Mouse (Mus musculus): Measurements from ENCODE around the gene Rpp30.

Rpp30 gene

GRCm38 (mm10) chr19:36083262-36084225 lies at the start of gene Rpp30:
Gene Rpp30, plus strand, starts transcription at chr19:36083716.
- in situ Hi-C loops (cut with MboI; ENCODE audit: unreplicated experiment in 2 of 2): loop anchor here (5.0 kb wide), 2 partner anchors 956 to 1091 kb away; no protein-coding TSS in a partner anchor

- in situ Hi-C loops (cut with MboI; ENCODE audit: unreplicated experiment in 2 of 2): no loop called here
Measured at GRCm38 (mm10) chr19:36046046-36046445, 37.5 kb upstream of the Rpp30 start.

- in situ Hi-C loops (cut with MboI; ENCODE audit: unreplicated experiment in 2 of 2): no loop called here
Measured at GRCm38 (mm10) chr19:36056502-36057221, 26.9 kb upstream of the Rpp30 start.

- in situ Hi-C loops (cut with MboI; ENCODE audit: unreplicated experiment in 2 of 2): no loop called here
Measured at GRCm38 (mm10) chr19:36057231-36057811, 26.2 kb upstream of the Rpp30 start, which contains the start of gene Htr7. Gene Htr7, minus strand, starts transcription at chr19:36057507.

- in situ Hi-C loops (cut with MboI; ENCODE audit: unreplicated experiment in 2 of 2): no loop called here
Measured at GRCm38 (mm10) chr19:36062801-36063529, 20.6 kb upstream of the Rpp30 start.

- in situ Hi-C loops (cut with MboI; ENCODE audit: unreplicated experiment in 2 of 2): loop anchor here (5.0 kb wide), 2 partner anchors 955 to 1090 kb away; no protein-coding TSS in a partner anchor
Measured at GRCm38 (mm10) chr19:36082606-36083261, 782 bp upstream of the Rpp30 start.

- in situ Hi-C loops (cut with MboI; ENCODE audit: unreplicated experiment in 2 of 2): loop anchor here (5.0 kb wide), 2 partner anchors 92 to 347 kb away; no protein-coding TSS in a partner anchor
Measured at GRCm38 (mm10) chr19:36090781-36091180, 7.3 kb downstream of the Rpp30 start.

- in situ Hi-C loops (cut with MboI; ENCODE audit: unreplicated experiment in 2 of 2): no loop called here
Measured at GRCm38 (mm10) chr19:36097194-36097593, 13.7 kb downstream of the Rpp30 start.

- in situ Hi-C loops (cut with MboI; ENCODE audit: unreplicated experiment in 2 of 2): no loop called here
Measured at GRCm38 (mm10) chr19:36098265-36098664, 14.7 kb downstream of the Rpp30 start.

GRCm38 (mm10) chr19:36098916-36099315 lies 15.4 kb downstream of the Rpp30 start:
- in situ Hi-C loops (cut with MboI; ENCODE audit: unreplicated experiment in 2 of 2): no loop called here

GRCm38 (mm10) chr19:36103909-36104308 lies 20.4 kb downstream of the Rpp30 start:
- in situ Hi-C loops (cut with MboI; ENCODE audit: unreplicated experiment in 2 of 2): loop anchor here in 1 of 2 experiments (5.0 kb wide), 2 partner anchors 338 to 818 kb away; no protein-coding TSS in a partner anchor

- in situ Hi-C loops (cut with MboI; ENCODE audit: unreplicated experiment in 2 of 2): no loop called here
Measured at GRCm38 (mm10) chr19:36109318-36109944, 25.9 kb downstream of the Rpp30 start.

- in situ Hi-C loops (cut with MboI; ENCODE audit: unreplicated experiment in 2 of 2): loop anchor here in 1 of 2 experiments (5.0 kb wide), 1 partner anchor 57 kb away; no protein-coding TSS in a partner anchor
Measured at GRCm38 (mm10) chr19:36110465-36110864, 26.9 kb downstream of the Rpp30 start.

- in situ Hi-C loops (cut with MboI; ENCODE audit: unreplicated experiment in 2 of 2): loop anchor here in 1 of 2 experiments (5.0 kb wide), 1 partner anchor 56 kb away; no protein-coding TSS in a partner anchor
Measured at GRCm38 (mm10) chr19:36111054-36111895, 27.8 kb downstream of the Rpp30 start.

GRCm38 (mm10) chr19:36112007-36112406 lies 28.5 kb downstream of the Rpp30 start:
- in situ Hi-C loops (cut with MboI; ENCODE audit: unreplicated experiment in 2 of 2): loop anchor here in 1 of 2 experiments (5.0 kb wide), 1 partner anchor 55 kb away; no protein-coding TSS in a partner anchor

- in situ Hi-C loops (cut with MboI; ENCODE audit: unreplicated experiment in 2 of 2): no loop called here
Measured at GRCm38 (mm10) chr19:36116185-36116584, 32.7 kb downstream of the Rpp30 start.

- in situ Hi-C loops (cut with MboI; ENCODE audit: unreplicated experiment in 2 of 2): no loop called here
Measured at GRCm38 (mm10) chr19:36119219-36119618, 35.7 kb downstream of the Rpp30 start.
